ENCODE assay signal across 17 mouse cellular contexts in the genomic region with DNA sequence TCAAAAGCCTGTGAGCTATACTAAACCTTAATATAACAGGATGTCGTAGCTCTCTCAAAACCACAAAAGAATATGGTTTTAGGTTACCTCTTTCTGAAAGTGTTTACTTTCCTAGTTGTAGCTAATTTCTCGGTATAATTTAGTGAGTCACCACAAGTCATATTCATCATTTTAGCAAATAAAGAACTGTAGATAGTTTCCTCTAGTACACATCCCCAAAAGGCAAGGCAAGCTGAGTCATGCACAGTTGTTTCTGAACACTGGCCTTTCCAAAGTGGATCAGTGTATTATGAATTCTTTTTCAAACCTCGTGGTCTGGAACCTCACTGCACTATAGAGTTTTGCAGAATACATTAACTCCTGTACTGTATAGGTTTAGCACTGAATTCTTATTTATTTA.
"Had no signal": no experiment of that assay in that cellular context is flagged by ENCODE, and none has a peak within 500 bp of the region (broad histone marks: within the 10 kb centered on the region; RNA-seq: fewer than 3 reads in every experiment).

No protein-coding gene starts in this region.

- H3K4me2 ChIP-seq: lung, embryonic 14.5 days; midbrain, embryonic 12.5 days; neural tube, embryonic 12.5 days; stomach, embryonic 15.5 days had no signal

- H3K9me3 ChIP-seq: midbrain, embryonic 10.5 days; midbrain, embryonic 12.5 days; neural tube, embryonic 12.5 days; stomach, embryonic 15.5 days had no signal

- H3K9ac ChIP-seq: liver, embryonic 14.5 days; lung, embryonic 14.5 days; midbrain, embryonic 12.5 days; neural tube, embryonic 12.5 days; stomach, embryonic 15.5 days had no signal

- DNase-seq: lung, adult 18-20 months; lung, embryonic 14.5 days; lung, postnatal 10 days; lung, postnatal 4 days; midbrain, embryonic 14.5 days; retina, postnatal 1 day; right cerebral cortex, adult 18-20 months; right cerebral cortex, postnatal 25 days; thymus, adult 2 months; thymus, postnatal 25 days; thymus, postnatal 4 days had no signal

- H3K4me1 ChIP-seq: midbrain, embryonic 10.5 days; midbrain, embryonic 12.5 days; neural tube, embryonic 12.5 days; stomach, embryonic 15.5 days had no signal

- H3K27ac ChIP-seq: liver, embryonic 14.5 days; midbrain, embryonic 10.5 days; midbrain, embryonic 12.5 days; neural tube, embryonic 12.5 days; stomach, embryonic 15.5 days; stomach, postnatal 0 days had no signal

- H3K4me3 ChIP-seq: midbrain, embryonic 10.5 days; midbrain, embryonic 12.5 days; neural tube, embryonic 12.5 days; stomach, embryonic 15.5 days had no signal

- H3K36me3 ChIP-seq: midbrain, embryonic 10.5 days; midbrain, embryonic 12.5 days; neural tube, embryonic 12.5 days; stomach, embryonic 15.5 days had no signal

- H3K27me3 ChIP-seq: midbrain, embryonic 12.5 days; neural tube, embryonic 12.5 days; stomach, embryonic 15.5 days had no signal
